Mouse (Mus musculus) layer of hippocampus, adult 2 months (tissue): ENCODE measurements around the gene Ptpre. TPM values are rescaled to one million over a fixed set of nuclear protein-coding genes. Genes with fewer than 3 reads are reported as not detected.

Experiments used
- DNase-seq, 2 experiments: peaks; one replicate each; pipeline ENCODE4 v3.0.0; 2022; ENCODE audit warnings: low spot score in 2 of 2
- H3K27ac ChIP-seq: fragments of 200-600 bp; 2 replicates; pipeline ENCODE4 v1.8.1; 2022
- H3K4me3 ChIP-seq: fragments of 200-600 bp; 2 replicates; pipeline ENCODE4 v1.8.1; 2022; ENCODE audit warnings: mild to moderate bottlenecking
- CTCF ChIP-seq: fragments of 200-600 bp; conservative IDR thresholded peaks from 2 replicates; pipeline ENCODE4 v1.8.1; 2022; ENCODE audit warnings: antibody characterized with exemption, mild to moderate bottlenecking, moderate library complexity
- total RNA-seq, 2 experiments: library from RNA; stranded (reverse); gene quantifications; 2 replicates each; pipeline ENCODE4 v1.2.3; 2021

Ptpre gene
- total RNA-seq, 2 experiments from 2014 or later = 50.7 to 51.4 TPM

DNA sequence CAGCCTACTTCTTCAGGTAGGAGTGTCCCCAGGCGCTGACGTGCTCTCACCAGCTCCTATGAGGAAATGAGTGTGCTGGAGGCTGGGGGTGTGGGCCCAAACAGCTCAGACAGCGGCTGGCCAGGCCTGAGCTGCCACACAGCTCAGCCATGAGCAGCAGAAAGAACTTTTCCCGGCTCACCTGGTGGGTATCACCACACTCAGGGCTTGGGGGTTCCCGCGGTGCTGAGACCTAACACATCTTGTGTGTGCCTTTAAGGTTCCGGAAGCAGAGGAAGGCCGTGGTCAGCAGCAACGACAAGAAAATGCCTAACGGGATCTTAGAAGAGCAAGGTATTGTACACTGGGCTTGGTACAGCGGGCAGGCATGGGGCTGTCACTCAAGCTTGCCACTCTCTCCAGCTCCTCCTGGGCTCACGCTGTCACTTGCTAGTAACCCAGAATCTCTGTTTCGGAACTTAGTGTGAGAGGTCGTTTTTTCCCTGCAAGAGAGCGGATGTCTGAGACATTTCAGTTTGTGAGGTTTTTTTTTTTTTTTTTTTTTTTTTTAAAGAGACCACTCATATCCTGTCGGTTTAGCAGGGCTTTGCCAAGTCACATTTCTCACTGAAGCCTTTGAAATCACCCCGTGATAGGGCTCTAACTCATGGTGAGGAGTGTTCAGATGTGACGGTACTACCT is 114.7 kb downstream of the Ptpre start:
- TF ChIP-seq CTCF = no peak
- H3K27ac ChIP-seq = peak overlapping the region; percentile 61
- H3K4me3 ChIP-seq = peak overlapping the region; percentile 27
- DNase-seq = no peak

DNA sequence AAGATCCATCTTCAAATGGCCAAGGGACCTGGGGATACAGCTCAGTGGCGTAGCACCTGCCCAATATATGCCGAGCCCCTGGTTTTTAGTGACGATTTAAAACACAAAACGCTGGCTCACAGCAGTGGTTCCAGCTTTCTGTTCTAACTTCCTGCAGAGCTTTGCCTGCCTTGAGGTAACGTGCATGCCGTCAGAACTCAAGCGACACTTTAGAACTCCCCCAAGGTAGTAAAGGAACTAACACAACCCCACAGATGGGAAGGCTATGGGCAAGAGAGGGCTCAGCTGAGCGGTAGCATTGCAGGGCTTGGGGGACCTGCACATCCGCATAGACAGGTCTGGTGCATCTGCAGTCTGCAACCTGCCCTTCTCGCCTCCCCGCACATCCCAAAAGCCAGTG is 115.5 kb downstream of the Ptpre start:
- Histone ChIP-seq H3K4me3 (peak overlapping the region; percentile 27; the same call in 1 of the 2 replicates), H3K27ac (peak overlapping the region; percentile 14; the same call in 1 of the 2 replicates)
- TF ChIP-seq CTCF = no peak
- DNase-seq = no peak

DNA sequence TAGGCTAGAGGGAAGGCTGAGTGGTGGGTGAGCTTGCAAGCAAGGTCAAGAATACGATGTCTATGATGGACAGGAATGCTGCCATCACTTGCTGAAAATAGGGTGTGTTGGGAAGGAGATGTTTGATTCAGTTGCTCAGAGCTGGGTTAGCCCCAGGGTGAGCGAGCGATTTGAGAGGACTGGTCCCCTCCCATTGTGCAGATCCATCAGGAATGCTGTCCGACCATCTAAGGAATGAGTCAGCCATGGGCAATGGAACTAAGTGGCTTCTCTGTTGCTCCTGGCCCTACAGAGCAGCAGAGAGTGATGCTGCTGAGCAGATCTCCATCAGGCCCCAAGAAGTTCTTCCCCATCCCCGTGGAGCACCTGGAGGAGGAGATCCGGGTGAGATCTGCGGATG is 116.3 kb downstream of the Ptpre start:
- Histone ChIP-seq H3K27ac (peak overlapping the region; percentile 14; the same call in 1 of the 2 replicates), H3K4me3 (no peak overlapping the region)
- TF ChIP-seq CTCF = no peak
- no peak for DNase-seq

DNA sequence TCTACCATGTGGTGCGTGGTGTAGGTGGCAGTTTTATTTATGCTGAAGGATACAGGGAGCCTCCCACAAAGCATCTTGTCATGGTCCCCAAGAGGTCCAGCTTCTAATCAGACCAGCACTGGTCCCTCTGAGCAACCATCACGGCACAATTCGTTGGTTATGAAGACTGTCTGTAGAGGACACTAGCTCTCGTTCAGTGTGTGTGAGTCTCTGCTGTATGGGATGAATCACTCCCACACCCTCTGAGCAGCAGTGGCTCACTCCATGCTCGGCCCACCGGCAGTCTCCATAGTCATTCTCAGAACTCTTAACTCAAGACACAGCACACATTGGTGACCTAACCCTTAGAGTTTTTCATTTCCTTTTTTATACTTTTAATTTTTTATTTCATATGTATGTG is 117.0 kb downstream of the Ptpre start:
- Histone ChIP-seq H3K27ac (peak overlapping the region; percentile 51; the same call in 1 of the 2 replicates), H3K4me3 (no peak overlapping the region)
- TF ChIP-seq CTCF = no peak
- no peak for DNase-seq

DNA sequence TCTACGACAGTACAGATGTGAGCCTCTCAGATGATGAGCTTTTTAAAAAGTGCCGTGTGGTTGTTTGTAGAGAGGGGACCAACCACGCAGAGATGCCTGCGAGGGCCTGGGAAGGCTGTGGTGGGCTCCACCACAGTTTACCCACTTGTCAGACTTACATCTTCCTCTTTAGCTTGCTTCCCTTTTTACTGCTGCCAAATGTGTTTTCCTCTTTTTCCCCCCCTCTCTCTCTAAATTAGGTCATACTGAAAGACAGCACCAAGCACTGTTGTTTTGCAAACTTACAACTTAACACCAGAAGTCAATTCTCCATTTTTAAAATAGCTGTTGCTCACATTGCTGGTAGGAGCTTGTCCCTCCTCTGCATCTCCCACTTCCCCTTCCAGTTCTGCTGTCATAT is 117.8 kb downstream of the Ptpre start:
- TF ChIP-seq CTCF = no peak
- DNase-seq = no peak
- Histone ChIP-seq H3K4me3 (no peak overlapping the region), H3K27ac (peak overlapping the region; percentile 51)

DNA sequence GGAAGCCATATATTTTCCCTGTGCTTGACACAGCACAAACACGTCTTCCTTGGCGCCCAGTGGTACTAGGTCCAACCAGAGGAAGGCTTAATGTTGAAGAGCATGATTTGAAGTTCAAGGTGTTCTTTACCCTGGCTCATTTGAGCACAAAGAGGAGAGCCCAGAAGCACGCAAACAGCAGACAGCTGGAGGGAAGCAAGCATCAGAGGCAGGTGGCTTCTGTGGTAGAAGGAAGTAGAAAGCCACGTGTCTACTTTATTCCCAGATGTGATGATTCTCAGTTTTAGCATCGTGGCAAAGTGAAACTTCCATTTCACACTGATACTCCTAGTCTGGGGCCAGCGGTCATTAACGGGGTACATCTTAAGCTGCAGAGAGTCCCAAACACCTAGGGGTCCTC is 120.9 kb downstream of the Ptpre start:
- DNase-seq = no peak
- Histone ChIP-seq H3K4me3 (no peak overlapping the region), H3K27ac (no peak overlapping the region)
- no peak for TF ChIP-seq CTCF

DNA sequence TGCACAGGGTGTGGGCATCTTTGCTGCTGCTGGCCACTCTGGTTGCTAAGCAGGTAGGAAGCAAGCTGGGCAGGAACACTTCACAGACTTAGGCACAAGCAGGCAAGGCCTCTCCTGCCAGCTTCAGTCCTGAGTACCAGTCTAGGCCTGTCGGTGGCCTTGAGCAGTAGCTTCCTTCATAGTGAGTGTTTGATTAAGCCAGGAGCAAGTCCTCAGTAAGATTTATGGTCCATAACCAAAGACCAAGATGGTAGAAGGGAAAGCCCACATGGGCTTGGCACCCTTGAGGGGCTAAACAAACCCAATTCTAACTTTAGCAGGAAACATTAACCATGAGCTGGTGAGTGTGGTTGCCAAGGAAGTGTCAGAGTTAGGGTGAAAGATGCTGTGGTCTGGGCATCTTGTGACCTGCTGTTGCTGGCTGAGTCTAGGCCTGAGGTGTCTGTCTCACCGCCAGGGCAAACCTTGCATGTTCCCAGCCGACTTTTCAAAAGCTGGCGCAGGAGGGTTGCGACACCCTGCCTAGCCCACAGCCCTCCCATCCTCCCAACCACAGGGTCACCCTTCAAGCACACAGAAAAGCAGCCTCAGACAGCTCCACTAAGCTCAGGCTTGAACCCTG is 122.1 kb downstream of the Ptpre start:
- Histone ChIP-seq H3K4me3 (no peak overlapping the region), H3K27ac (no peak overlapping the region)
- no peak for DNase-seq
- no peak for TF ChIP-seq CTCF

DNA sequence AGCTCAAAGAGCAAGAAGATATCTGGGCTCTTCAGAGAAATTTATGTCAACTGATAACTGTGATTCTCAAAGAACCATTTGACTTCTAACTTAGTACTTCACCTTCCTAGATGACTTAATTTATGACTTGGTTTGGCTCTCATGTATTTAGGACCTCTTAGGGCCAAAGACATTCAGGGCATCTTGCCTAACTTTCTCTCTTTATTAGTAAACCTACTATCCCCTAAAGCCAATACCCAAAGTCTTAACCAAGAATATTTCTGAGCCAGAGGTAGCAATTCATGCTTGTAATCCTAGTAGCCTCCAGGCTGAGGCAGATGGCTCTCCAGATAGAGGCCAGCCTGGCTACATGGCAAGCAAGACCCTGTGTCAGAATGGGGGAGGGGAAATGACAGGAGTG is 123.0 kb downstream of the Ptpre start:
- DNase-seq = no peak
- TF ChIP-seq CTCF = no peak
- Histone ChIP-seq H3K27ac (no peak overlapping the region), H3K4me3 (no peak overlapping the region)

DNA sequence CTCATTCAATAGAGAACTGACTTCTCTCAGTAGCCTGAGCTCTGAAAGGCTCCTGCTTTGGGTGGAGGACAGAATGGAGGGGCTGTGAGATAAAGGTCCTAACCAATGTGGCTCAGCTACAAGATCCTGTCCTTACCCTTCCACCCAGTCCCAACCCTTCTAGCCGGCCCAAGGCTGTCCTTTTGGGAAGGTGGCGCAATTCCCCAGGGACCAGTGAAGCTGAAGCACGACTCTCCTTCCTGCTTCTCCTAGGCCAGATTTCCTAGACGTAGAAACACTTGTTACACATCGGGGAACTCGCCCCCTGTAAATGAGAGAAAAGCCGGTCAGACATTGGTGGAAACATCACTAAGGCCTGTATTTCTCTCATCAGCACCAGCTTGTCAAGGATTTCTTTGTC is 126.9 kb downstream of the Ptpre start:
- TF ChIP-seq CTCF = no peak
- no peak for DNase-seq
- Histone ChIP-seq H3K27ac (no peak overlapping the region), H3K4me3 (no peak overlapping the region)

DNA sequence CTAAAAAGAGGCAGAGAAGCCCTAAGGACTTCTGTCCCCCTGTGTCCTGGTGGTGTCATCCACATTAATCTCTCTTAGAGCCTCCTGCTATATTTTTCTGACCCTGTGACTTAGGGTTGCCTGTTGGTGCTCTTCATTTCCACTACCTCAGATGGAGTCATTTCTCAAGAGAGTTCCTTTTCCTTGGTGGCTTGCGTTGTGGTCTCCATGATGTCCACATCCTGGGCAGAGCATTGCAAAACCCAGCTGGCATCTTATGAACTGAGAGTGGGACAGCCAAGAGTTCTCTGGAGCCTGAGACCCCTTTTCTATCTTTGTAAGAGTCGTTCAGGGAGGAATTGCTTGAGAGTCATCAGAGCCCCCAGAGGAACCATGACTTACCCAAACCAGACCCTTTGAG is 129.0 kb downstream of the Ptpre start:
- H3K4me3 ChIP-seq = no peak overlapping the region
- no peak for DNase-seq
- no peak for TF ChIP-seq CTCF
- no peak overlapping the region for H3K27ac ChIP-seq

DNA sequence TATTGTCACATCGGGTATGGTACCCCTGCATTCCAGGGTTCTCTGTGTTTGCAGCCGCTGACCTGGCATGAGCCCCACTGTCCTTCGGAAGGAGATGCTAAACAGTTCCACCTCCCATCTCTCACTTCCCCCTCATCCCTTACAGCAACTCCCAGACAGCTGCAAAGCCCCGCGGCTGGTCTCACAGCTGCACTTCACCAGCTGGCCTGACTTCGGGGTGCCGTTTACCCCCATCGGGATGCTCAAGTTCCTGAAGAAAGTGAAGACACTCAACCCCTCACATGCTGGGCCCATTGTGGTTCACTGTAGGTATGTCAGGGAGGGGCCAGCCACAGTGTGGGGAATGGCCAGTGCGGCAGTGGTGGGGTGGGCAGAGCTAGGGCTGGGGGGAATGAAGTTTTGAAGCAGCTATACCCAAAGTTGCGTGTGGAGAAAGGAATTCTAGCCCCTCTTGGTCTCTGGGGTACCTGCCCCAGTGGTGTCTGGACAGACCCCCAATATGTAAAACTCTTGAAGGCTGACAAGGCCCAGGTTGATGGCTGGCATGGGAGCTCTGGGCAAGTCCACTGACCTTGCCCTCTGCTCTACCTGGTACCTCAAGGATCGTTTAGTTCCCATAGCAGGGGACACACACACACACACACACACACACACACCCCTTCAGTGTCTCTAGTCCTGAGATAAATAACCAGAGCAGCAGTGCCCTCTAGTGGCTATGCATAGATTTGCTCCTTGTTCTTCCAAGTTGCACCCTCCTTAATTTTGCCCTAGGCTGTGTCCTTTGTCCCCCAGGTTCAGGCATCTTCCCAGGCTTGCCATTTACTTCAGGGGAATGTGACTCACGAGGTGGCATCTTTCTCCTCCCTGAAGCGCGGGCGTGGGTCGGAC is 131.8 kb downstream of the Ptpre start:
- peak; percentile 58 to 71 for DNase-seq
- H3K4me3 ChIP-seq = no peak overlapping the region
- H3K27ac ChIP-seq = no peak overlapping the region
- peak; percentile 83 for TF ChIP-seq CTCF

DNA sequence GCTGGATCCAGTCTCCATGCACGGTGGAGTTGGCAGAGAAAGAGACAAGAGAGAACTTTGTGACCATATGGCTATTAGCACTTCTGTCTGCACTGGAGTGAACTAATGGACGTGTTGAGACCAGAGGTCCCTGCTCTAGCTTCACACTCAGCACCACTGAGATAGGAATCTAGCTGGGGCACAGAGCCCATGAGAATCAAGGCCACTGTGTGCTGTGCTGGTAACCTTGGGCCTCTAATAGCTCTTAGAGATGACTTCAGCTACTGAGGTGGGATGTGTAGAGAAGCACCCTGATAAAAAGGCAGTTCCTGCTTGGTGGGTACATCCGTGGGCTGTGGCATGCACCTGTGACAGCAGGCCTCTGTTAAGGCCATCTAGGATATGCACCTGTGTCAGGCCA is 136.3 kb downstream of the Ptpre start:
- no peak overlapping the region for H3K27ac ChIP-seq
- no peak for TF ChIP-seq CTCF

DNA sequence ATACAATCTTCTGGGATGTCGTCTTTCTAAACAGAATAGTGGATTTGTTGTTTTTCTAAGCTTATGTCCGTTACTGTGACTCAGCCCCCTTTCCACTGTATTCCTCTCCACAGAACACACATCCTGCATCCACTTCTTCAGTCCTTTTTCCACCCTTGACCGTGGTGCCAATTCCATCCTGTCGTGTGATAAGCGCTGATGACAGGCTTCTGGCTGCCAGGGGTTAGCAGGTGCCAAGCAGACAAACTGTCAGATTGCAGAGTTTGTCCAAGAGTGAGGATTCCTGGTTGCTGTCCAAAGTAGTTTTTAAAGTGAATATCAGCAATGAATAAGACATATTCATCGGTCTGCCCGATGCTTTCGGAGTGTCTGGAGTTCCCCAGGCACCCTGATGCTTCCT is 139.4 kb downstream of the Ptpre start:
- Histone ChIP-seq H3K27ac (no peak overlapping the region), H3K4me3 (no peak overlapping the region)
- TF ChIP-seq CTCF = no peak
- no peak for DNase-seq

More for the DNA sequence above, 136.3 kb downstream of the Ptpre start:
- no peak for DNase-seq
- no peak overlapping the region for H3K4me3 ChIP-seq
